Mouse (Mus musculus): ENCODE data around the gene Arhgef3. TPM values are rescaled to one million over a fixed set of nuclear protein-coding genes. Genes with fewer than 3 reads are reported as not detected.
A peak's percentile ranks its signal among the peaks of the same experiment; 100 is the strongest.

Gene Arhgef3
- polyA plus RNA-seq (2015; fragmentation: Nextera tagmentation; extraction: Ambion mirVana), result 16.2 and 17.1 TPM in 2 replicates

- WGBS, result under 1% methylated on average over 58 of the region's 58 CpGs
- peaks cover 6% of the 10 kb centered on the region; the same call in 1 of the 2 replicates for H3K27me3 ChIP-seq
- H3K9ac ChIP-seq, result peak within 1 kb of the TSS; percentile 50
- no peaks in the 10 kb centered on the region for H3K36me3 ChIP-seq
- H3K9me3 ChIP-seq (replicated peaks), result no peaks in the 10 kb centered on the region
- H3K4me3 ChIP-seq (replicated peaks), result peak within 1 kb of the TSS; percentile 59
- no peak within 1 kb of the TSS for H3K27ac ChIP-seq (replicated peaks)
- peaks cover 18% of the 10 kb centered on the region for H3K4me1 ChIP-seq
- peak within 1 kb of the TSS; percentile 95 for H3K4me2 ChIP-seq (replicated peaks)
- ATAC-seq (ENCODE audit: insufficient number of reproducible peaks, low FRiP score, low TSS enrichment, low read depth), result peak; percentile 71; the same call in 1 of the 2 replicates
These were observed at the start of gene Arhgef3 for GRCm38 (mm10) chr14:27114362-27115274. TSS of gene Arhgef3 (plus strand) at chr14:27114899.

GRCm38 (mm10) chr14:27066171-27066929, 48.3 kb upstream of the Arhgef3 start:
- Histone ChIP-seq H3K36me3 (no peaks in the 10 kb centered on the region), H3K4me2 (replicated peaks) (no peak overlapping the region; the same call in 1 of the 2 replicates), H3K9ac (no peak overlapping the region), H3K4me3 (replicated peaks) (no peak overlapping the region), H3K4me1 (peaks cover 70% of the 10 kb centered on the region), H3K27ac (replicated peaks) (peak overlapping the region; percentile 80), H3K27me3 (no peaks in the 10 kb centered on the region), H3K9me3 (replicated peaks) (no peaks in the 10 kb centered on the region)
- peak; percentile 31; the same call in 1 of the 2 replicates for ATAC-seq (ENCODE audit: insufficient number of reproducible peaks, low FRiP score, low TSS enrichment, low read depth)
- 21% methylated on average over 9 of the region's 9 CpGs for WGBS

- WGBS, result 13% methylated on average over 6 of the region's 6 CpGs
- no peak overlapping the region for H3K9ac ChIP-seq
- H3K27me3 ChIP-seq, result no peaks in the 10 kb centered on the region
- no peak overlapping the region for H3K4me3 ChIP-seq (replicated peaks)
- no peak for ATAC-seq (ENCODE audit: insufficient number of reproducible peaks, low FRiP score, low TSS enrichment, low read depth)
- peak overlapping the region; percentile 75 for H3K27ac ChIP-seq (replicated peaks)
- no peaks in the 10 kb centered on the region for H3K9me3 ChIP-seq (replicated peaks)
- peaks cover 79% of the 10 kb centered on the region for H3K4me1 ChIP-seq
- H3K36me3 ChIP-seq, result no peaks in the 10 kb centered on the region
- 0 out of 2 replicates have a peak overlapping the region, but pooled peaks have one; percentile 15 for H3K4me2 ChIP-seq (replicated peaks)
These were observed 46.8 kb upstream of the Arhgef3 start for GRCm38 (mm10) chr14:27067866-27068271.

- no peak overlapping the region for H3K9ac ChIP-seq
- H3K4me2 ChIP-seq (replicated peaks), result no peak overlapping the region
- no peaks in the 10 kb centered on the region for H3K36me3 ChIP-seq
- no peaks in the 10 kb centered on the region for H3K27me3 ChIP-seq
- peak overlapping the region; percentile 79 for H3K27ac ChIP-seq (replicated peaks)
- H3K9me3 ChIP-seq (replicated peaks), result no peaks in the 10 kb centered on the region
- H3K4me3 ChIP-seq (replicated peaks), result no peak overlapping the region
- H3K4me1 ChIP-seq, result peaks cover 85% of the 10 kb centered on the region
- WGBS, result 26% methylated on average over 8 of the region's 8 CpGs
- ATAC-seq (ENCODE audit: insufficient number of reproducible peaks, low FRiP score, low TSS enrichment, low read depth), result no peak
These were observed 45.1 kb upstream of the Arhgef3 start for GRCm38 (mm10) chr14:27069434-27070097.

- ATAC-seq (ENCODE audit: insufficient number of reproducible peaks, low FRiP score, low TSS enrichment, low read depth), result no peak
- Histone ChIP-seq H3K9me3 (replicated peaks) (no peaks in the 10 kb centered on the region), H3K4me1 (peaks cover 90% of the 10 kb centered on the region), H3K36me3 (no peaks in the 10 kb centered on the region), H3K4me2 (replicated peaks) (no peak overlapping the region), H3K27me3 (no peaks in the 10 kb centered on the region), H3K4me3 (replicated peaks) (no peak overlapping the region), H3K27ac (replicated peaks) (peak overlapping the region; percentile 79), H3K9ac (no peak overlapping the region)
- WGBS, result 27% methylated on average over 3 of the region's 3 CpGs
These were observed 44.6 kb upstream of the Arhgef3 start for GRCm38 (mm10) chr14:27070128-27070527.

GRCm38 (mm10) chr14:27070758-27071157, 43.9 kb upstream of the Arhgef3 start:
- H3K9ac ChIP-seq, result no peak overlapping the region
- 0 out of 2 replicates have a peak overlapping the region, but pooled peaks have one; percentile 6 for H3K4me2 ChIP-seq (replicated peaks)
- peaks cover 90% of the 10 kb centered on the region for H3K4me1 ChIP-seq
- H3K4me3 ChIP-seq (replicated peaks), result no peak overlapping the region
- 16% methylated on average over 9 of the region's 9 CpGs for WGBS
- H3K36me3 ChIP-seq, result no peaks in the 10 kb centered on the region
- H3K27ac ChIP-seq (replicated peaks), result peak overlapping the region; percentile 79
- ATAC-seq (ENCODE audit: insufficient number of reproducible peaks, low FRiP score, low TSS enrichment, low read depth), result peak; percentile 71
- no peaks in the 10 kb centered on the region for H3K9me3 ChIP-seq (replicated peaks)
- H3K27me3 ChIP-seq, result no peaks in the 10 kb centered on the region

- Histone ChIP-seq H3K4me3 (replicated peaks) (no peak overlapping the region), H3K9me3 (replicated peaks) (no peaks in the 10 kb centered on the region), H3K9ac (no peak overlapping the region), H3K36me3 (peaks cover 6% of the 10 kb centered on the region; the same call in 1 of the 2 replicates), H3K27ac (replicated peaks) (no peak overlapping the region), H3K4me2 (replicated peaks) (no peak overlapping the region), H3K27me3 (no peaks in the 10 kb centered on the region), H3K4me1 (peaks cover 89% of the 10 kb centered on the region)
- ATAC-seq (ENCODE audit: insufficient number of reproducible peaks, low FRiP score, low TSS enrichment, low read depth), result peak; percentile 53; the same call in 1 of the 2 replicates
- WGBS, result 6% methylated on average over 3 of the region's 3 CpGs
These were observed 42.7 kb upstream of the Arhgef3 start for GRCm38 (mm10) chr14:27071985-27072384.

- peak overlapping the region; percentile 29 for H3K27ac ChIP-seq (replicated peaks)
- H3K36me3 ChIP-seq, result peaks cover 8% of the 10 kb centered on the region; the same call in 1 of the 2 replicates
- no peaks in the 10 kb centered on the region for H3K27me3 ChIP-seq
- 23% methylated on average over 6 of the region's 6 CpGs for WGBS
- no peaks in the 10 kb centered on the region for H3K9me3 ChIP-seq (replicated peaks)
- H3K4me1 ChIP-seq, result peaks cover 61% of the 10 kb centered on the region
- 0 out of 2 replicates have a peak overlapping the region, but pooled peaks have one; percentile 13 for H3K4me2 ChIP-seq (replicated peaks)
- H3K9ac ChIP-seq, result no peak overlapping the region
- H3K4me3 ChIP-seq (replicated peaks), result no peak overlapping the region
- ATAC-seq (ENCODE audit: insufficient number of reproducible peaks, low FRiP score, low TSS enrichment, low read depth), result no peak
These were observed 39.6 kb upstream of the Arhgef3 start for GRCm38 (mm10) chr14:27075084-27075483.

- Histone ChIP-seq H3K27me3 (no peaks in the 10 kb centered on the region), H3K27ac (replicated peaks) (no peak overlapping the region), H3K9ac (no peak overlapping the region), H3K9me3 (replicated peaks) (no peaks in the 10 kb centered on the region), H3K4me3 (replicated peaks) (no peak overlapping the region), H3K4me2 (replicated peaks) (no peak overlapping the region), H3K4me1 (peaks cover 52% of the 10 kb centered on the region), H3K36me3 (peaks cover 8% of the 10 kb centered on the region; the same call in 1 of the 2 replicates)
- no peak for ATAC-seq (ENCODE audit: insufficient number of reproducible peaks, low FRiP score, low TSS enrichment, low read depth)
- 77% methylated on average over 8 of the region's 8 CpGs for WGBS
These were observed 38.7 kb upstream of the Arhgef3 start for GRCm38 (mm10) chr14:27075909-27076521.

- Histone ChIP-seq H3K9me3 (replicated peaks) (no peaks in the 10 kb centered on the region), H3K27me3 (no peaks in the 10 kb centered on the region), H3K4me2 (replicated peaks) (no peak overlapping the region), H3K27ac (replicated peaks) (no peak overlapping the region; the same call in 1 of the 2 replicates), H3K36me3 (peaks cover 8% of the 10 kb centered on the region; the same call in 1 of the 2 replicates), H3K9ac (no peak overlapping the region), H3K4me3 (replicated peaks) (no peak overlapping the region), H3K4me1 (peaks cover 47% of the 10 kb centered on the region)
- no peak for ATAC-seq (ENCODE audit: insufficient number of reproducible peaks, low FRiP score, low TSS enrichment, low read depth)
- 68% methylated on average over 2 of the region's 2 CpGs for WGBS
These were observed 38.2 kb upstream of the Arhgef3 start for GRCm38 (mm10) chr14:27076522-27076920.

Measured in embryonic facial prominence, embryonic 15.5 days (tissue).